Mouse (Mus musculus): ENCODE results near the gene Hs2st1. TPM values are rescaled to one million over a fixed set of nuclear protein-coding genes. Genes with fewer than 3 reads are reported as not detected.

Gene Hs2st1
- 20.3 TPM for polyA plus RNA-seq (2012; fragmentation: generic; extraction: Trizol)
- long read RNA-seq, experiment 1, partial matches to known transcripts, result 3 of 11 reads
- long read RNA-seq, experiment 1, other reads (novel, unspliced or antisense), result 8 of 11 reads
- long read RNA-seq, experiment 2, full-length matches to known transcripts, result 4 of 8 reads
- long read RNA-seq, experiment 2, partial matches to known transcripts, result 1 of 8 reads
- long read RNA-seq, experiment 2, other reads (novel, unspliced or antisense), result 3 of 8 reads

GRCm38 (mm10) chr3:144570047-144570815 lies at the start of gene Hs2st1, which contains the start of gene Selenof:
TSS of gene Hs2st1 (minus strand) at chr3:144570181.
TSS of gene Selenof (plus strand) at chr3:144570304.
- Histone ChIP-seq H3K79me2 (ENCODE audit: control insufficient read depth, insufficient read depth) (peaks cover 95% of the 10 kb centered on the region), H3K27me3 (ENCODE audit: control insufficient read depth, insufficient read depth, insufficient read length) (no peaks in the 10 kb centered on the region), H3ac (ENCODE audit: control insufficient read depth, insufficient read length, low read depth) (peak within 1 kb of the TSS; percentile 96), H3K79me3 (ENCODE audit: low read depth) (peaks cover 85% of the 10 kb centered on the region), H3K4me3 (ENCODE audit: insufficient read depth, poor library complexity, severe bottlenecking) (peak within 1 kb of the TSS; percentile 81), H3K36me3 (ENCODE audit: control insufficient read depth, insufficient read depth) (peaks cover 32% of the 10 kb centered on the region)
- TF ChIP-seq USF1 (IDR thresholded peaks at IDR 0.05; ENCODE audit: low read depth) (peak; percentile 75), MAX (IDR thresholded peaks at IDR 0.05) (peak; percentile 98), FOSL1 (IDR thresholded peaks at IDR 0.05; ENCODE audit: insufficient read depth, low read length, poor library complexity, severe bottlenecking) (no peak), CTCF (IDR thresholded peaks at IDR 0.05; ENCODE audit: control insufficient read depth, insufficient read depth, insufficient read length) (no peak)

DNA sequence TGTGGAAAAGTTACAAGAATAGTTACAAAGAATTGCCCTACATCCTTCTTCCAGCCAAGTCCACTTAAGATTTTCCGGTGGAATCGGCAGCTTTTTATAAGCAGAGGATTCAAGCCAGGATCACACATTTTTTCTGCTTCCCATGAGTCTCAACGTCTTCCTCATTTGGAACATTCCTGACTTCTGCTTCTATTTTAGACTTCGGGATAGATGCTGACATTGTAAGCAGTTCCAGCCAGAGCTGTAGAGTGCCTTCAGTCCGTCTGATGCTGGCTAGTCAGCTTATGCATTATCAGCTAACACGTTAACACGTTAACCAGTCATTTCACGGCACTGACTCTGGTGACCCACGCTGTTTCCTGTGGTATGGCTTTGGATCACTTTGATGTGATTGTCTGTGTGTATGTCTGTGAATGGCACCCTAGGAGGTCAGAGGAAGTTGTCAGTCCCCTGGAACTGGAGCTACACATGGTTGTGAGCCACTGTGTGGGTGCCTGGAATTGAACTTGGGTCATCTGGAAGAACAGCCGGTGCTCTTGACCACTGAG lies 47.7 kb upstream of the Hs2st1 start:
- Histone ChIP-seq H3K4me3 (ENCODE audit: insufficient read depth, poor library complexity, severe bottlenecking) (no peak overlapping the region), H3K27me3 (ENCODE audit: control insufficient read depth, insufficient read depth, insufficient read length) (no peaks in the 10 kb centered on the region), H3K36me3 (ENCODE audit: control insufficient read depth, insufficient read depth) (no peaks in the 10 kb centered on the region), H3ac (ENCODE audit: control insufficient read depth, insufficient read length, low read depth) (no peak overlapping the region), H3K79me2 (ENCODE audit: control insufficient read depth, insufficient read depth) (no peaks in the 10 kb centered on the region), H3K79me3 (ENCODE audit: low read depth) (no peaks in the 10 kb centered on the region)
- TF ChIP-seq MYOG (IDR thresholded peaks at IDR 0.05; ENCODE audit: control insufficient read depth, extremely low read depth, insufficient read length), result no peak
- TF ChIP-seq MAX (IDR thresholded peaks at IDR 0.05), result no peak
- TF ChIP-seq MYOD1 (IDR thresholded peaks at IDR 0.05; ENCODE audit: control insufficient read depth, insufficient read length, low read depth), result no peak
- TF ChIP-seq CEBPB (IDR thresholded peaks at IDR 0.05; ENCODE audit: low read depth), result no peak
- TF ChIP-seq CTCF (IDR thresholded peaks at IDR 0.05; ENCODE audit: control insufficient read depth, insufficient read depth, insufficient read length), result no peak

- Histone ChIP-seq H3ac (ENCODE audit: control insufficient read depth, insufficient read length, low read depth) (no peak overlapping the region), H3K27me3 (ENCODE audit: control insufficient read depth, insufficient read depth, insufficient read length) (no peaks in the 10 kb centered on the region), H3K79me3 (ENCODE audit: low read depth) (no peaks in the 10 kb centered on the region), H3K36me3 (ENCODE audit: control insufficient read depth, insufficient read depth) (no peaks in the 10 kb centered on the region), H3K79me2 (ENCODE audit: control insufficient read depth, insufficient read depth) (no peaks in the 10 kb centered on the region), H3K4me3 (ENCODE audit: insufficient read depth, poor library complexity, severe bottlenecking) (no peak overlapping the region)
- TF ChIP-seq FOSL1 (IDR thresholded peaks at IDR 0.05; ENCODE audit: insufficient read depth, low read length, poor library complexity, severe bottlenecking), result no peak
- peak; percentile 68 for TF ChIP-seq CTCF (IDR thresholded peaks at IDR 0.05; ENCODE audit: control insufficient read depth, insufficient read depth, insufficient read length)
Observed at GRCm38 (mm10) chr3:144616654-144617425, 46.9 kb upstream of the Hs2st1 start.

- H3ac ChIP-seq (ENCODE audit: control insufficient read depth, insufficient read length, low read depth), result no peak overlapping the region
- H3K79me2 ChIP-seq (ENCODE audit: control insufficient read depth, insufficient read depth), result no peaks in the 10 kb centered on the region
- H3K79me3 ChIP-seq (ENCODE audit: low read depth), result no peaks in the 10 kb centered on the region
- no peak for TF ChIP-seq CTCF (IDR thresholded peaks at IDR 0.05; ENCODE audit: control insufficient read depth, insufficient read depth, insufficient read length)
- no peak for TF ChIP-seq CEBPB (IDR thresholded peaks at IDR 0.05; ENCODE audit: low read depth)
- no peak for TF ChIP-seq MAX (IDR thresholded peaks at IDR 0.05)
- TF ChIP-seq USF1 (IDR thresholded peaks at IDR 0.05; ENCODE audit: low read depth), result no peak
- no peak for TF ChIP-seq MYOD1 (IDR thresholded peaks at IDR 0.05; ENCODE audit: control insufficient read depth, insufficient read length, low read depth)
- TF ChIP-seq MYOG (IDR thresholded peaks at IDR 0.05; ENCODE audit: control insufficient read depth, extremely low read depth, insufficient read length), result no peak
- no peak for TF ChIP-seq FOSL1 (IDR thresholded peaks at IDR 0.05; ENCODE audit: insufficient read depth, low read length, poor library complexity, severe bottlenecking)
- H3K27me3 ChIP-seq (ENCODE audit: control insufficient read depth, insufficient read depth, insufficient read length), result no peaks in the 10 kb centered on the region
- H3K4me3 ChIP-seq (ENCODE audit: insufficient read depth, poor library complexity, severe bottlenecking), result no peak overlapping the region
- no peaks in the 10 kb centered on the region for H3K36me3 ChIP-seq (ENCODE audit: control insufficient read depth, insufficient read depth)
Observed at GRCm38 (mm10) chr3:144615459-144615858, 45.5 kb upstream of the Hs2st1 start.

- Histone ChIP-seq H3K27me3 (ENCODE audit: control insufficient read depth, insufficient read depth, insufficient read length) (no peaks in the 10 kb centered on the region), H3K36me3 (ENCODE audit: control insufficient read depth, insufficient read depth) (no peaks in the 10 kb centered on the region), H3K4me3 (ENCODE audit: insufficient read depth, poor library complexity, severe bottlenecking) (no peak overlapping the region), H3ac (ENCODE audit: control insufficient read depth, insufficient read length, low read depth) (no peak overlapping the region), H3K79me2 (ENCODE audit: control insufficient read depth, insufficient read depth) (no peaks in the 10 kb centered on the region), H3K79me3 (ENCODE audit: low read depth) (no peaks in the 10 kb centered on the region)
- TF ChIP-seq MAX (IDR thresholded peaks at IDR 0.05) (no peak), CEBPB (IDR thresholded peaks at IDR 0.05; ENCODE audit: low read depth) (no peak), MYOD1 (IDR thresholded peaks at IDR 0.05; ENCODE audit: control insufficient read depth, insufficient read length, low read depth) (no peak), FOSL1 (IDR thresholded peaks at IDR 0.05; ENCODE audit: insufficient read depth, low read length, poor library complexity, severe bottlenecking) (no peak), MYOG (IDR thresholded peaks at IDR 0.05; ENCODE audit: control insufficient read depth, extremely low read depth, insufficient read length) (no peak), USF1 (IDR thresholded peaks at IDR 0.05; ENCODE audit: low read depth) (no peak), CTCF (IDR thresholded peaks at IDR 0.05; ENCODE audit: control insufficient read depth, insufficient read depth, insufficient read length) (no peak)
Observed at GRCm38 (mm10) chr3:144614698-144615097, 44.7 kb upstream of the Hs2st1 start.

Measured in C2C12 (cell line).